Mouse (Mus musculus): Measurements from ENCODE around the gene Nt5dc3.

Nt5dc3 gene

GRCm38 (mm10) chr10:86810612-86811011 is 31.8 kb downstream of the Nt5dc3 start:
- in situ Hi-C loops (cut with MboI; ENCODE audit: low sequenced_read_pairs): no loop called here

DNA sequence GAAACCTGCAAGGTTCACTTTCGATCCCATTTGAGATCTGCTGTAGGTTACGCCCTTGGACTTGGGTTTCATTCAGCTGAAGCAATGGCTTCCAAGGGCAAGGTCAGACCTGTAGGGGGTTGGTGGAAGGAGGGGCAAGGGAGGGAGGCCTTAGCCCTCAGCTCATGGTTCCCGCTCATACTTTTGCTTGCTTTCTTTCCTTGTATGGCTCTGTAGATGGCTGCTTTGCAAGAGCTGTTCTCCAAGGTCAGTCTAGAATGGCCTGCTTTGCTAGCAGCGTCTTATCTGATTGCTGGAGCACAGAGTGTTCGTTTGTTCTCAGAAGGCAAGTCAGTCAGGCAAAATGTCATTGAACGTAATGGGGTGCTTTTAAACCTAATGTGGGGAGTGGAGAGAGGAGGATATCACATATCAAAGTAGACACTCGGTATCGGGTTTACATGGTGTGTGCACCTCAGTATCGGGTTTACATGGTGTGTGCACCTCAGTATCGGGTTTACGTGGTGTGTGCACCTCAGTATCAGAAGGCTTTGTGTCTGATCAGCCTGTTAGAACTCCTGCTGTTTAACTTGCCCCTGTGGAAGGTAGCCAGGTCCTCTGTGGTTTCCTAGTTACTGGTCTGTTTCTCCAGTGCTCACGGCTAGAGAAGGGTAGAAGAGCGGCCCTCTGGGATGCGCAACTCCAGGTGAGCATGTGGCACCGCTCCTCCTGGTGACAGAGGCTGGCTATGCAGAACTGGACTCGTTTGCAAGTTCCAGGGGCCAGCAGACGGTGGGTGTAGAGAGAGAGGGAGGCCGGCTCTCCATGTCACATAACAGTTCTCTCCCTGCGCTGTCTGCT is 35.7 kb downstream of the Nt5dc3 start:
- in situ Hi-C loops (cut with MboI; ENCODE audit: low sequenced_read_pairs): no loop called here

GRCm38 (mm10) chr10:86815133-86815532 is 36.3 kb downstream of the Nt5dc3 start:
- in situ Hi-C loops (cut with MboI; ENCODE audit: low sequenced_read_pairs): no loop called here

DNA sequence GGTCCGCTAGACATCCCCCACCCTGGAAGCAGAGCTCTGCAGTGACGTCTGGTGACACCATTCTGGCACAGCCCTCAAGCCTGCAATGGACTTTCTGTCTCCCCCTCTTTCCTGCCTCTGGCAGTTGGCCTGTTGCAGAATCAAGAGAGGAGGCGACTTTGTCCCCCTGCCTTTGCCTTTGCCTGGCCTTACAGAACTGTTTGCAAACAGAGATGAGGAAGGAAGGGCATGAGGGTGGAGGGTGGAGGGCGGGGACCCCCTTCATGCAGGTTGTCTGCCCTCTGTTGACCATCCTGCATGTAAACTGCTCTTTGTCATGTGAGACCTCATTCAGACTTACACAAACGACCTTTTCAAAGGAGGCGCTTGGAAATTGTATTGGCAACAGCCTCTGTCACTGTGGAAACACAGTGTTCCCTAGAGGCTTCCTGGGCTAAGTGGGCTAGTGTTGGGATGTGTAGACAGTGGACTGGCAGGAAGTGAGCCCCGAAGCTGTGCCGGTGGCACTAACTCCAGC is 40.9 kb downstream of the Nt5dc3 start:
- in situ Hi-C loops (cut with MboI; ENCODE audit: low sequenced_read_pairs): no loop called here

- in situ Hi-C loops (cut with MboI; ENCODE audit: low sequenced_read_pairs): no loop called here
Observed at GRCm38 (mm10) chr10:86821014-86821413, 42.2 kb downstream of the Nt5dc3 start.

- in situ Hi-C loops (cut with MboI; ENCODE audit: low sequenced_read_pairs): no loop called here
Observed at GRCm38 (mm10) chr10:86824093-86824492, 45.3 kb downstream of the Nt5dc3 start.

DNA sequence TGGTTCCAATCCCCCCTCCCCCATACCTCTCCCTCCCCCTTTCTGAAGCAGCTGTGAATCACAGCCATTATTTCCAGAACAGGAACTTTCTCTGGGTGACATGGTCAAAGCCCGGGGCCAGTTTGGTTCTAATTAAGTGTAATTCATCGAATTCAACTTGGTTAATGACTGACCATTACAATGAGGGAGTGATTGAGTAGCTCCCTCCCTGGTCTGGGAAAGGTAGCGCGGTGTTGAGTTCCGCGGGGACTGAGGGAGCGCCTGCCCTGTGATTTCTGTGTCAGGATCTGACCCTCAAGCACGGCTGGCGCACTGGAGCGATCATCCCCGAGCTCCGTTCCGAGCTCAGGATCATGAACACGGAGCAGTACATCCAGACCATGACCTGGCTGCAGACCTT is 46.1 kb downstream of the Nt5dc3 start:
- in situ Hi-C loops (cut with MboI; ENCODE audit: low sequenced_read_pairs): no loop called here

DNA sequence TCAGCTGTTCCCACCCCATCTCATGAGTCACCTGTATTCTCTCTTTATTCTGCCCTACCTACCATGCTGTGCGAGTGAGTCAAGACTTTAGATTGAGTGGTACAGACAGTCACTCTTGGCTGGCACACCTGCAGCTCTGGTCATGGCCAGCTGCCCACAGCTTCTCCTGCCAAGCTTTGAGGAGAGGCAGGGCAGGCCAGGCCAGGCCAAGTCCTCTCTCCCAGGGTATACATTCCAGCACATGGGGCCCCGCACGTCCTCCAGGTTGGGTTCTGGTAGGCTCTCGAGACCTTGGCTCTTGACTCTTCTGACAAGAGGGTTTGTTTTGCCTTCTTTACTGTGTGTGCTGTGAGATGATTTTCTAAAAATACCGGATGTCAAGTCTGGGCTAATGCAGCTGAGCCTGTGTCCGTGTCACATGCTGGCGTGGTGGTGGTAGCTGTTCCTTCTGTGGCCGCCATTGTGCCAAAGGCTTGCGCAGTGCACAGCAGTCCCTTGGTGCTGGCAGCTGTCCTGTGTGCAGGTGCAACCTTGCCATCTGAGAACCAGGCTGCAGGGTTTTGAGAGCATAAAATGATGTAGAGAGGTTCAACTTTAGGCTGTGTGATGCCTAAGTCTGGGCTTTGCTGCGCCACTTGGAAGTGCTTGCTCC is 47.2 kb downstream of the Nt5dc3 start:
- in situ Hi-C loops (cut with MboI; ENCODE audit: low sequenced_read_pairs): no loop called here

DNA sequence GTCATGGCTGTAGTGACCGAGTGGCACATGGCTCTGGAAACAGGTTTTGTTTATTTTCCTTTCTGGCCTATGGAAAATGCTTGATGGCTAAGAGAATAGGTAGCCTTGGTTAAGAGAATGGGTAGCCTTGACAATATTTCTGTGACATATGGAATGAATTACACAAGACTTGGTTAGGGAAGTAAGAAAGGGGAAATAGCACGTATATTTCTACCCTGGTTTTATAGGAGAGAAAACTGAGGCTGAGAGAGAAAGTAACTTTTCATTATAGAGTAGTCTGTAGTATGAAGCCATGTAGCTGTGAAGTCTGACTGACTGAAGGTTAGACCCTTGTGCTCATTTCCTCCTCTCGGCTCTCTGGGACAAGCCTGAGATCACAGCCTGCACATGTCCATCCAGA is 48.1 kb downstream of the Nt5dc3 start:
- in situ Hi-C loops (cut with MboI; ENCODE audit: low sequenced_read_pairs): no loop called here

DNA sequence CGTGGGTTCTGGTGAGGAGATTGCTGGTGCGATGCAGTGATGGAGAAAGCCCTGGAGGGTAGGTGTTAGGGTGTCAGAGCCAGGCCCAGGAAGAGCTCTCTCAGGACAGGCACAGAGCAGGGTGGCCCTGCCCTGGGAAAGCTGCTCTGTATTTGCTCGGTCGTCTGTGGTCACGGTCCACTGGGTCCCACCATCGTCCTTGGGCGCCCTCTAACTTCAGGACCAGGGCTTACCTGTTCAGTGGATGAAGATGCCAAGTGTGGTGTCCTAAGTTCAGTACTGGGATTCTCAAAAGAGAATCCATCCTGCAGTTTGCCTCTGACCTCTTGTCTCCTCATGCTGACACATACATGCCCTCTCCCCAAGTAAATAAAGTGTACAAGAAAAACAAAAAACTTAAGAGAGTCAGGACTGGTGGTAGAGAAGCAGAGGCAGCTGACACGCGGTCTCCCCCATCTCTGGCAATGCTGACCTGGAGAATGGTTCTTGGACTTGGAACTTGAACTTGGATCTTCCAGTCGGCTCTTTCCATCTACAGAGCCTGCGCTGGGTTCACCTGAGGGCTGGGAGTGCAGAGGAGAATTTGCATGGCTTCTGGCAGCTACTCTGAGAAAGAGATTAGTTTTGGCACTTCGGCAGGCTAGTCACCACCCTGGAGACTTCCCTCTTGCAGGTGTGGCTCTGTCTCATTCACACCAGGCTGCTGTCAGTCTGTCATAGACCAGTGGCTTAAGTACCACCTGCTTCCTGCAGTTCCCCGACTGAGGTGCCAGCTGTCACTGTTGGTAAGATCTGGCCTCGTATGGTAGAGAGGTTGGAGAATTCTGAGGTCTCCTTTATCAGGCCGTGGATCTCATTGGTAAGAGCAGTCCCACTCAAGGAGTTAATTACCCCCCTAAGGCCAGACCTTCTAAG is 49.7 kb downstream of the Nt5dc3 start:
- in situ Hi-C loops (cut with MboI; ENCODE audit: low sequenced_read_pairs): no loop called here

GRCm38 (mm10) chr10:86829515-86829914 is 50.7 kb downstream of the Nt5dc3 start:
- in situ Hi-C loops (cut with MboI; ENCODE audit: low sequenced_read_pairs): no loop called here

DNA sequence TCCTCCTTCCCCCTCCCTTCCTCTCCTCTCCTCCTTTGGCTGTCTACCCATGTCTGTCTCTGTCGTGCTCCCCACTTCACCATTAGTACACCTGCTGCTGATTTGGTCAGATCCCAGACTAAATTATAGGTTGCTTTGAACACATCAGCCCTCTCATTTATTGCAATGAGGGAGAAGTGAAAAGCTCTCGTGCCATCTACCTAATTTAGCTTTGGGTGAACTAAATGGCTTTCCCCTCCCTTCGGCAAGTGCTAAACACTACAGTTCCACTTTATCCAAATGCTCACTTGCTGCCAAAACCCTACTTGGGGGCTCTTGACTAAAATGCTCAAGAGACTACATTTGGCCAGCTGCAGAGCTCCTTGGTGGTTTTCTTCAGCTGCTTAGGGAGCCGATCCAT is 58.0 kb downstream of the Nt5dc3 start:
- in situ Hi-C loops (cut with MboI; ENCODE audit: low sequenced_read_pairs): no loop called here

GRCm38 (mm10) chr10:86838827-86839226 is 60.0 kb downstream of the Nt5dc3 start:
- in situ Hi-C loops (cut with MboI; ENCODE audit: low sequenced_read_pairs): no loop called here

DNA sequence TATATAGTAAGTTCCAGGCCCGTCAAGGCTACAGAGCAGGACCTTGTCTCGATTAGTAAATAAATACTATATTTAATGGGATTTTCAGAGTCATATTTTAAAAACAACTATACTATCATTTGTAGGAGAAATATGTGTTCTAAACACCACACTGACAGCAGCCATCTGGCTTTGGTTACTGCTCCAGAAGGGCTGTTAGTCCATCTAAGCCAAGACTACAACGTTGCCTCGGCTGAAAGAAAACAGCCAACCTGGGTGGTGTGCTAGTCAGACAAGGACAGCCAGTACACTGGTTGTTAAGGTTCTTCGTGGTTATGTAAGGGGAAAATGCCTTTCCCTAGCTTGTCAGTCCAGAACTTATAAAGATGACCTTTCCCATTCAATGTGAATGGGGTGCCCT is 63.9 kb downstream of the Nt5dc3 start:
- in situ Hi-C loops (cut with MboI; ENCODE audit: low sequenced_read_pairs): no loop called here

GRCm38 (mm10) chr10:86846926-86847467 is 68.2 kb downstream of the Nt5dc3 start:
- in situ Hi-C loops (cut with MboI; ENCODE audit: low sequenced_read_pairs): no loop called here

DNA sequence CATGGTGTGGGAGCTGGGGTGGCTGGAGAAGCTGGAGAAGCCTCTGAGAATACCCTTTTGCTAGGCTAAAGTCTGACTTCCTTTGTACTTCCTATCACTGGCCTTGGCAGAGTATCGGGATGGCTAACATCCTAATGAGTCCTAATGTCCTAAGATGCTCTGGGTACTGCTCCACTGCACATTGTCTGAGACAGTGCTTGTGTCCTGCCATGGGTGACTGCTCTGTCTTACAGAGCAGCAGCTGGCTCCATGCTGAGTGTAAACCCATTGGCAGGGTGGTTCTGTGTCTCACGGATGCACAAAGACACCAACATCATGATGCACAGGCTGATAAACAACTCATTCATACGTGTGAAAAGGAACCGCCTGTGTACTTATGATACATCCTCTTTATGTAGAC is 70.3 kb downstream of the Nt5dc3 start:
- in situ Hi-C loops (cut with MboI; ENCODE audit: low sequenced_read_pairs): no loop called here

GRCm38 (mm10) chr10:86849508-86849907 is 70.7 kb downstream of the Nt5dc3 start:
- in situ Hi-C loops (cut with MboI; ENCODE audit: low sequenced_read_pairs): no loop called here

- in situ Hi-C loops (cut with MboI; ENCODE audit: low sequenced_read_pairs): no loop called here
Observed at GRCm38 (mm10) chr10:86852160-86852559, 73.4 kb downstream of the Nt5dc3 start.

GRCm38 (mm10) chr10:86853433-86853832 is 74.6 kb downstream of the Nt5dc3 start:
- in situ Hi-C loops (cut with MboI; ENCODE audit: low sequenced_read_pairs): no loop called here

- in situ Hi-C loops (cut with MboI; ENCODE audit: low sequenced_read_pairs): no loop called here
Observed at GRCm38 (mm10) chr10:86860396-86860795, 81.6 kb downstream of the Nt5dc3 start.

- in situ Hi-C loops (cut with MboI; ENCODE audit: low sequenced_read_pairs): no loop called here
Observed at GRCm38 (mm10) chr10:86862496-86862895, 83.7 kb downstream of the Nt5dc3 start.

Data from CH12F3 (cell line).